Mouse (Mus musculus) heart, adult 2 months (tissue): Measurements from ENCODE around the gene Uhmk1. TPM values are rescaled to one million over a fixed set of nuclear protein-coding genes. Genes with fewer than 3 reads are reported as not detected.
A peak's percentile ranks its signal among the peaks of the same experiment; 100 is the strongest.

Experiments
- DNase-seq, 2 experiments: peaks; one replicate each; pipeline ENCODE4 v3.0.0; 2021
- H3K27ac ChIP-seq: fragments of 200-600 bp; 2 replicates; pipeline ENCODE4 v1.8.1; 2022
- H3K27me3 ChIP-seq: fragments of 200-500 bp; 2 replicates; pipeline ENCODE4 v1.6.1; 2012; ENCODE audit warnings: mild to moderate bottlenecking, low read length, inconsistent platforms, mixed read lengths; ENCODE audit not compliant: control insufficient read depth, insufficient read depth
- H3K36me3 ChIP-seq: fragments of 200-500 bp; 2 replicates; pipeline ENCODE4 v1.6.1; 2012; ENCODE audit warnings: low read length, inconsistent platforms; ENCODE audit not compliant: control insufficient read depth, insufficient read depth
- H3K4me1 ChIP-seq: fragments of 200-500 bp; 2 replicates; pipeline ENCODE4 v1.6.1; 2011; ENCODE audit warnings: low read length; ENCODE audit not compliant: control insufficient read depth, insufficient read depth
- H3K4me3 ChIP-seq: fragments of 200-600 bp; 2 replicates; pipeline ENCODE4 v1.8.1; 2022
- H3K79me2 ChIP-seq: fragments of 200-500 bp; replicated peaks from 2 replicates; pipeline ENCODE4 v1.6.1; 2012; ENCODE audit warnings: mild to moderate bottlenecking, inconsistent platforms, low read length, moderate library complexity, mixed read lengths; ENCODE audit not compliant: control insufficient read depth, insufficient read depth
- H3K9ac ChIP-seq: fragments of 200-500 bp; 2 replicates; pipeline ENCODE4 v1.6.1; 2012; ENCODE audit warnings: low read depth, mild to moderate bottlenecking, control low read depth, inconsistent platforms, low read length, mixed read lengths
- CTCF ChIP-seq: fragments of 200-600 bp; IDR thresholded peaks from 2 replicates; pipeline ENCODE4 v1.8.1; 2022; ENCODE audit warnings: antibody characterized with exemption, mild to moderate bottlenecking, moderate library complexity
- EP300 ChIP-seq: fragments of 200-500 bp; IDR thresholded peaks from 2 replicates; pipeline ENCODE4 v1.6.1; 2011; ENCODE audit warnings: low read depth, low read length, control low read depth; ENCODE audit not compliant: insufficient read depth
- POLR2A ChIP-seq: fragments of 200-500 bp; IDR thresholded peaks from 2 replicates; pipeline ENCODE4 v1.6.1; 2011; ENCODE audit warnings: mild to moderate bottlenecking, low read depth, low read length, control low read depth; ENCODE audit not compliant: insufficient read depth
- WGBS: fragments of 180-500 bp; shearing (Covaris S2); methylation state at CpG from one replicate; pipeline ENCODE4 v1.1.7; 2018; 5-methylcytosine and 5-hydroxymethylcytosine counted together
- intact Hi-C: fragments of 180-260 bp; cut with DNase I; formaldehyde crosslinking; loops from one replicate; pipeline ENCODE4 v1.15.1; 2025
- polyA plus RNA-seq: library from polyadenylated mRNA; depleted of rRNA; stranded (reverse); fragments of >200 nt; gene quantifications from 2 replicates; pipeline ENCODE4 v1.2.3, GENCODE M21; 2012
- total RNA-seq, 2 experiments: library from RNA; stranded (reverse); gene quantifications; 2 replicates each; pipeline ENCODE4 v1.2.3; 2021

The Uhmk1 gene
- total and polyA plus RNA-seq, 3 experiments: 6.5 to 23.4 (median 21.7) TPM

DNA sequence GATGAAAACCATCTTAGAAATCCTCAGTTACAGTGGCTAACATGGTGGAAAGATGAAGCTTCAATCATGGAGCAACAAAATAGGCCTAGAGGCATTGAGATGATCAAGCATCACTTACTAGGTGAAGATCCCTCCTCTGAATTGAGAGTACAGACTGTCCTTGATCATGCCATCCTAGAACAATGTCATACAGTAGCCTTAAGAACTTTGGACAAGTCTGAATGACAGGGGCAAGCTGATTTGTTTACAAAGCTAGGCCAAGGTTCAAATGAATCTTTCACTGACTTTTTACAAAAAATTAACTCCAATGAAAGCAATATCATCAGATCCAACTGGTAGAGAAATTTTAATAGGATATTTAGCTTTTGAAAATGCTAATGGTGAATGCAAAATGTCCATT, 5.2 kb upstream of the Uhmk1 start:
- no peak overlapping the region for H3K9ac ChIP-seq
- H3K36me3 ChIP-seq: no peaks in the 10 kb centered on the region
- no peak overlapping the region for H3K27ac ChIP-seq
- no peak for DNase-seq
- no peaks in the 10 kb centered on the region for H3K4me1 ChIP-seq
- TF ChIP-seq CTCF: no peak
- TF ChIP-seq POLR2A: no peak
- TF ChIP-seq EP300: no peak
- H3K27me3 ChIP-seq: no peaks in the 10 kb centered on the region; the same call in 1 of the 2 replicates
- H3K4me3 ChIP-seq: no peak overlapping the region
- intact Hi-C loops: no loop called here
- no peaks in the 10 kb centered on the region for H3K79me2 ChIP-seq

DNA sequence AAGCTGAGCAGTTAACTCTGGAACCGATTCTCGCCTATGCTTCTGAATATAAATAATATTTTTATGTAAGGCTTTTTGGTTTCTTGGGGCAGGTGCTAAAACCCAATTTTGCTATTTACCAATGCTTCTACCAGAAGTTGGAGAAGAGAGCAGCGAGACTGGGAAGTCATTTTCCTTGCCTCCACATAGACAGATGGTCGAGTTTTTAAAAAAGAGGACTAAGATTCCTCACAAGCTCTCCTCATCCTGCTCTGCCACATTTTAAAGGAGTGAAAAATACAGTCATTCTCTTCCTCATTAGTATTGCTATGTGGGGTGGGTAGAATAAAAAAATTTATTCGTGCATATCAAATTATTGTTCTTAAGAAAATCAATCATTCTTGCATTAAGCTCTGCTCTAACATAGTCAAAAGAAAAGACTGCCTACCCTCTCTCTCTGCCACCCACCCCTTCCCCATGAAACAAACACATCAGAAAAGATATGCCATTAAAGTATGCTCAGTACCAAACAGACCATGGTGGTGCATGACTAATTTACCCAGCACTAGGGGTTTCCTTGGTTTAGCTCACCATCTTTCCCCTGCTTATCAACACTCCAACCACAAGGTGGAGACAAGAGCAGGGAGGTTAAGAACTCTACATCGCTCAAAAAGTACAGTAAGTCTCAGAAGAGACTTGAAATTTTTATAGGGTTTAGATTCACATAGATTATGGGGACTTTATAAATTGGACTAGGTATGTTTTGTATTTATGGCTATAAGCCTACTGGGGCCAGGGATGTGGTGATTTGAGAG, 3.1 kb upstream of the Uhmk1 start:
- no peak overlapping the region for H3K4me3 ChIP-seq
- intact Hi-C loops: loop anchor here (2.0 kb wide), 1 partner anchor 395 kb away; no protein-coding TSS in a partner anchor
- 77% methylated on average over 6 of the region's 6 CpGs for WGBS
- 0 out of 2 replicates have a peak, but pooled peaks cover 3% of the 10 kb centered on the region for H3K79me2 ChIP-seq
- no peaks in the 10 kb centered on the region for H3K36me3 ChIP-seq
- TF ChIP-seq POLR2A: no peak
- peak; percentile 65 for TF ChIP-seq CTCF
- no peaks in the 10 kb centered on the region; the same call in 1 of the 2 replicates for H3K27me3 ChIP-seq
- H3K27ac ChIP-seq: no peak overlapping the region
- DNase-seq: no peak
- H3K4me1 ChIP-seq: no peaks in the 10 kb centered on the region
- H3K9ac ChIP-seq: no peak overlapping the region

DNA sequence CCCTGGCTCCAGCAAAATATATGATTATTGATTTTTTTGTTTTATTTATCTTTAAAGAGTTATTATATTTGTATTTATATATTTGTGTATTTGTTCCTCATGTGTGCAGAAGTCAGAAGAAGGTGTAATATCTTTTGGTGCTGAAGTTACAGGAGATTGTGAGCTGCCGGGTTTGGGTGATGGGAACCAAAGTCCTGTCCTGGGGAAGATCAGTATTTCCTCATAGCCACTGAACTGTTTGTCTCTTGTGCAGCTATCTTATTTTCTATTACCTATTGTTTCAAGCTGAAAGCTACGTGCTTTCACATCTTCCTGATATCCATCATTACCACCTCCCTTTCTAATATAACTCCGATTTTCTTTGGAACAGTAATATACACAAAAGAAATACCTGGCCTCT, 393 bp upstream of the Uhmk1 start:
- peak overlapping the region; percentile 90 for H3K27ac ChIP-seq
- peak overlapping the region; percentile 86 for H3K4me3 ChIP-seq
- TF ChIP-seq EP300 (no peak), CTCF (no peak), POLR2A (no peak)
- no peaks in the 10 kb centered on the region for H3K36me3 ChIP-seq
- 67% methylated on average over 3 of the region's 3 CpGs for WGBS
- 0 out of 2 replicates have a peak, but pooled peaks cover 3% of the 10 kb centered on the region for H3K79me2 ChIP-seq
- intact Hi-C loops: no loop called here
- no peaks in the 10 kb centered on the region for H3K27me3 ChIP-seq
- no peaks in the 10 kb centered on the region for H3K4me1 ChIP-seq
- H3K9ac ChIP-seq: no peak overlapping the region
- no peak for DNase-seq

DNA sequence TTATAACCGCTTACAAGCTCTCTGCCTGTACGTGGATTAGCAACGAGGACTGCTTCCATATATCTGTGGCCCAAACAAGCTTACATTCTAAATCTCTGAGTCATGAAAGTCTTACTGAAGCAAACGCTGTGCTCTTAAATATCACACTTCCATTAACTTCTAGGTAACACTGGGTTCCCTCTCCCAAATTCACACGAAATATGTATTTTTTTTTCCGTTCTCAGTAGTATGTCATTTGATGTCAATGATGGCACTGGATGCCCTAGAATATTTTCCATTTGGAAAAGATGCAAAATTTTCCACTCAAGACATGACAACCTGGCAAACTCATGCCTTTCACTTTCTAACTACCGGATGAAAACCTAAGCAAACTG, 827 bp downstream of the Uhmk1 start:
- no peak for DNase-seq
- H3K27ac ChIP-seq: peak overlapping the region; percentile 90
- TF ChIP-seq POLR2A: no peak
- TF ChIP-seq EP300: no peak
- no peak for TF ChIP-seq CTCF
- H3K4me3 ChIP-seq: peak overlapping the region; percentile 86
- peak overlapping the region; percentile 93 for H3K9ac ChIP-seq
- no peaks in the 10 kb centered on the region for H3K4me1 ChIP-seq
- 13% methylated on average over 7 of the region's 7 CpGs for WGBS
- H3K36me3 ChIP-seq: no peaks in the 10 kb centered on the region
- H3K79me2 ChIP-seq: peaks cover 3% of the 10 kb centered on the region; the same call in 1 of the 2 replicates
- intact Hi-C loops: no loop called here
- no peaks in the 10 kb centered on the region for H3K27me3 ChIP-seq

DNA sequence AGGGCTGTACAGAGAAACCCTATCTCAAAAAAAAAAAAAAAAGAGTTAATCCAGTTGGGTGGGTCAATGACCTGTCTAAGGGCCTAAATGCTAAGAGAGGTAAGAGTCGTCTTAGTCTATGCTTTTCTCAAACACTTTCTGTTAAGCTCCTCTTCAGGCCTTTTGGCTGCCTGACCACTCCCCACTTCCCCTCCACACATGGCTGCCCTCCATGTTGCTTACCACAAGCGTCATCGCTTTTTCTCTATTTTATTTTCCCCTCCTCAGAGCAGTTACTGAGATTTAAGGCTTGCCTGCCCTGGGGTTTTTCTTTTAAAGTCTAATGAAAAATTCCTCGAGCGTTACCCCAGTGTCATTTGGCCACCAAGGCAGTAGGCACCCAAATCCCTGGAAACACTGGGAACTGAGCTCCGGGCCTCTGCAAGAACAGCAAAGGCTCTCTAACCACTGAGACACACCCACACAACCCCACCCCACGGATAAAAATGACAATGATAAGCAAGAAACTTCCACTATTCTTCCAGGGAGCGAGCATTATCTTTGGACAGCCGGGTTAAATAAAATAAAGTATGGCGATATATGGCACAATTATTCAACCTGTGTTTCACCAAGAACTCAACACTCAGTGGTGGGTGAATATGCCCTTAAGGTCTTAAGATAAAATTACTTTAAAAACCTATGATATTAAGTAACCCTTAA, 1.9 kb downstream of the Uhmk1 start:
- intact Hi-C loops: no loop called here
- Histone ChIP-seq H3K4me1 (no peaks in the 10 kb centered on the region), H3K79me2 (peaks cover 3% of the 10 kb centered on the region; the same call in 1 of the 2 replicates), H3K27me3 (no peaks in the 10 kb centered on the region), H3K36me3 (no peaks in the 10 kb centered on the region; the same call in 1 of the 2 replicates), H3K4me3 (no peak overlapping the region), H3K9ac (no peak overlapping the region), H3K27ac (no peak overlapping the region)
- 81% methylated on average over 10 of the region's 10 CpGs for WGBS
- TF ChIP-seq EP300 (no peak), CTCF (no peak), POLR2A (no peak)
- no peak for DNase-seq

DNA sequence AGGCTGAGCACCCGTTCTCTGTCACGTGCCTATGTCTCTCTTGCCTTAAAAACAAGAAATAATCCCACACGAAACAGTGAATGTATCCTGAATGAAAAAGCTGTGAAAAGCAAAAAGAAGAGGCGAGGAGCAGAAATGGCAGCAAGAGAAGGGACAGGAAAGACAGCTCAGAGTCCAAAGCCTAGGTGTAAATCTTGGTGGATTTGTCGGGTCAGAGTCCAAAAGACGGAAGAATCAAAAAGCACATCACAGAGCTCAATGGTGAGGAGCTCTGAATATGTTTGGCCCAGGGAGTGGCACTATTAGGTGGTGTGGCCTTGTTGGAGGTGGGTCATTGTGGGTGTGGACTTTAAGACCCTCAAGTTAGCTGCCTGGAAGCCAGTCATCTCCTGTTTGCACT, 8.8 kb downstream of the Uhmk1 start:
- no peak overlapping the region for H3K9ac ChIP-seq
- DNase-seq: no peak
- no peaks in the 10 kb centered on the region for H3K4me1 ChIP-seq
- WGBS: 91% methylated on average over 6 of the region's 6 CpGs
- intact Hi-C loops: no loop called here
- no peak overlapping the region for H3K27ac ChIP-seq
- H3K36me3 ChIP-seq: peaks cover 4% of the 10 kb centered on the region
- no peaks in the 10 kb centered on the region for H3K27me3 ChIP-seq
- H3K79me2 ChIP-seq: no peaks in the 10 kb centered on the region; the same call in 1 of the 2 replicates
- no peak overlapping the region for H3K4me3 ChIP-seq
- TF ChIP-seq POLR2A (no peak), EP300 (no peak), CTCF (no peak)
